In genomic region chr17:88582999-88583398, GRCm38 (mm10) we compare ENCODE assay signal across 29 mouse cellular contexts. TPM values are rescaled to one million over a fixed set of nuclear protein-coding genes. Genes with fewer than 3 reads are reported as not detected.
DNase-seq lines count a peak whose midpoint lies in the region; ATAC-seq and TF ChIP-seq lines count a peak whose summit lies in the region.
"Had no signal": no experiment of that assay in that cellular context is flagged by ENCODE, and none has a peak within 500 bp of the region (broad histone marks: within the 10 kb centered on the region; RNA-seq: fewer than 3 reads in every experiment).

No protein-coding gene starts in this region.

- 75% methylated on average over 11 of the region's 11 CpGs for WGBS in lung, embryonic 14.5 days
- WGBS in lung, embryonic 15.5 days: 67% methylated on average over 11 of the region's 11 CpGs
- WGBS in stomach, embryonic 14.5 days: 78% methylated on average over 11 of the region's 11 CpGs

- no peaks in the 10 kb centered on the region for H3K4me1 ChIP-seq in lung, embryonic 14.5 days (ENCODE audit: insufficient read depth)
- peaks cover 20% of the 10 kb centered on the region; the same call in 1 of the 2 replicates for H3K4me1 ChIP-seq in lung, embryonic 15.5 days
- peaks cover 10% of the 10 kb centered on the region; the same call in 1 of the 2 replicates for H3K4me1 ChIP-seq in stomach, embryonic 14.5 days (ENCODE audit: control insufficient read depth, insufficient read depth, low read length)
- H3K4me1 ChIP-seq: limb, embryonic 13.5 days; neural tube, embryonic 12.5 days had no signal

- no peak overlapping the region for H3K4me3 ChIP-seq in lung, embryonic 14.5 days (ENCODE audit: low read depth, low read length)
- no peak overlapping the region for H3K4me3 ChIP-seq in lung, embryonic 15.5 days
- H3K4me3 ChIP-seq in stomach, embryonic 14.5 days (ENCODE audit: low read depth, low read length): no peak overlapping the region
- no peak overlapping the region for H3K4me3 ChIP-seq in left cerebral cortex, adult 2 months
- H3K4me3 ChIP-seq: erythroblast, embryonic 14.5 days; gastrocnemius, adult 2 months; limb, embryonic 13.5 days; myocyte; neural tube, embryonic 12.5 days had no signal

- peak overlapping the region; percentile 40; the same call in 1 of the 2 replicates for H3K4me2 ChIP-seq in lung, embryonic 14.5 days
- H3K4me2 ChIP-seq in lung, embryonic 15.5 days: peak overlapping the region; percentile 37
- no peak overlapping the region for H3K4me2 ChIP-seq in stomach, embryonic 14.5 days (replicated peaks; ENCODE audit: low read depth, low read length)
- H3K4me2 ChIP-seq: limb, embryonic 13.5 days; liver, embryonic 11.5 days; midbrain, embryonic 11.5 days; neural tube, embryonic 12.5 days had no signal

- peak; percentile 28; the same call in 1 of the 2 replicates for ATAC-seq in lung, embryonic 14.5 days (ENCODE audit: insufficient read depth)
- ATAC-seq in lung, embryonic 15.5 days (ENCODE audit: borderline replicate concordance, extremely low read depth, low FRiP score, low TSS enrichment): peak; percentile 67
- ATAC-seq in stomach, embryonic 14.5 days (ENCODE audit: insufficient number of reproducible peaks, insufficient read depth, low FRiP score, low read depth): 0 out of 2 replicates have a peak, but pooled peaks have one; percentile 19
- ATAC-seq: CD4-positive, CD25-positive, alpha-beta regulatory T cell, adult 4 months; forebrain, embryonic 16.5 days; hindbrain, embryonic 16.5 days had no signal

- peak; percentile 10 for DNase-seq in lung, embryonic 14.5 days
- no peak for DNase-seq in lung, postnatal 10 days
- no peak for DNase-seq in gastrocnemius, postnatal 4 days (ENCODE audit: low spot score in 2 of 2)
- no peak for DNase-seq in embryo, embryonic 9.5 days (ENCODE audit: extremely low spot score)
- no peak for DNase-seq in left cerebral cortex, adult 2 months (ENCODE audit: extremely low spot score in 1 of 2, low spot score in 2 of 2)
- DNase-seq: adrenal gland, postnatal 14 days; cerebellum, adult 11-12 months; cerebellum, adult 9-11 months; gastrocnemius, adult 2 months; gastrocnemius, postnatal 36 days; heart, postnatal 14 days; kidney, adult 11 months; kidney, postnatal 25 days; right cerebral cortex, adult 18-20 months; right cerebral cortex, postnatal 4 days; thymus, adult 2 months; thymus, postnatal 4 days had no signal

- H3K27ac ChIP-seq in lung, embryonic 14.5 days (ENCODE audit: low read depth): peak overlapping the region; percentile 83
- H3K27ac ChIP-seq in lung, embryonic 15.5 days: peak overlapping the region; percentile 88
- peak overlapping the region; percentile 40; the same call in 1 of the 2 replicates for H3K27ac ChIP-seq in stomach, embryonic 14.5 days (ENCODE audit: low read length)
- no peak overlapping the region for H3K27ac ChIP-seq in left cerebral cortex, adult 2 months
- H3K27ac ChIP-seq: gastrocnemius, adult 2 months; limb, embryonic 13.5 days; neural tube, embryonic 12.5 days had no signal

- intact Hi-C loops in left cerebral cortex, adult 2 months (cut with DNase I): no loop called here

- H3K36me3 ChIP-seq in lung, embryonic 14.5 days (ENCODE audit: insufficient read depth): peaks cover 60% of the 10 kb centered on the region
- H3K36me3 ChIP-seq in lung, embryonic 15.5 days: peaks cover 39% of the 10 kb centered on the region
- H3K36me3 ChIP-seq in stomach, embryonic 14.5 days (ENCODE audit: control insufficient read depth, insufficient read depth, low read length): peaks cover 39% of the 10 kb centered on the region

- no peaks in the 10 kb centered on the region for H3K27me3 ChIP-seq in lung, embryonic 14.5 days (ENCODE audit: insufficient read depth, low read length)
- no peaks in the 10 kb centered on the region for H3K27me3 ChIP-seq in lung, embryonic 15.5 days
- H3K27me3 ChIP-seq in stomach, embryonic 14.5 days (ENCODE audit: control insufficient read depth, insufficient read depth, low read length): no peaks in the 10 kb centered on the region
- H3K27me3 ChIP-seq: limb, embryonic 13.5 days; neural tube, embryonic 12.5 days had no signal

- TF ChIP-seq CTCF in lung, embryonic 14.5 days (IDR thresholded peaks at IDR 0.05; ENCODE audit: low read depth): no peak
- no peak for TF ChIP-seq CTCF in left cerebral cortex, adult 2 months (IDR thresholded peaks at IDR 0.05)

- no peak overlapping the region for H3K9ac ChIP-seq in lung, embryonic 14.5 days
- H3K9ac ChIP-seq in lung, embryonic 15.5 days: no peak overlapping the region
- no peak overlapping the region for H3K9ac ChIP-seq in stomach, embryonic 14.5 days (replicated peaks; ENCODE audit: low read depth, low read length)
- H3K9ac ChIP-seq: limb, embryonic 13.5 days; neural tube, embryonic 12.5 days had no signal

- H3K9me3 ChIP-seq in lung, embryonic 14.5 days (ENCODE audit: low read depth, low read length): no peaks in the 10 kb centered on the region
- no peaks in the 10 kb centered on the region for H3K9me3 ChIP-seq in lung, embryonic 15.5 days
- no peaks in the 10 kb centered on the region for H3K9me3 ChIP-seq in stomach, embryonic 14.5 days (ENCODE audit: control insufficient read depth, low read depth, low read length)
- H3K9me3 ChIP-seq: limb, embryonic 13.5 days; neural tube, embryonic 12.5 days had no signal

RNA-seq across cellular contexts. Expression of gene Ston1, which starts 14.5 kb away (rescaled TPM):
- 11.0 and 11.7 TPM in 2 replicates for polyA plus RNA-seq in lung, embryonic 14.5 days (2014; fragmentation: Nextera tagmentation; extraction: Ambion mirVana)
- 6.6 and 8.4 TPM in 2 replicates for polyA plus RNA-seq in lung, embryonic 15.5 days (2015; fragmentation: Nextera tagmentation; extraction: Ambion mirVana)
- polyA plus RNA-seq in stomach, embryonic 14.5 days (2014; fragmentation: Nextera tagmentation; extraction: Ambion mirVana): 10.4 and 10.8 TPM in 2 replicates
- total RNA-seq in gastrocnemius, postnatal 4 days (2021): 10 to 100 TPM; 20.4 to 25.6 TPM
- total RNA-seq in left cerebral cortex, adult 2 months (2021): 1 to 10 TPM; 6.1 to 7.4 TPM
- total RNA-seq: megakaryocyte, adult 5-6 weeks had no signal
- polyA plus RNA-seq: erythroblast, embryonic 14.5 days had no signal

RNA-seq across cellular contexts. Expression of gene Ppp1r21, which starts 53.1 kb away (rescaled TPM):
- 26.4 and 28.7 TPM in 2 replicates for polyA plus RNA-seq in lung, embryonic 14.5 days (2014; fragmentation: Nextera tagmentation; extraction: Ambion mirVana)
- 21.7 and 24.4 TPM in 2 replicates for polyA plus RNA-seq in lung, embryonic 15.5 days (2015; fragmentation: Nextera tagmentation; extraction: Ambion mirVana)
- 26.9 and 30.3 TPM in 2 replicates for polyA plus RNA-seq in stomach, embryonic 14.5 days (2014; fragmentation: Nextera tagmentation; extraction: Ambion mirVana)
- total RNA-seq in gastrocnemius, postnatal 4 days (2021): 10 to 100 TPM; 18.5 to 18.6 TPM
- total RNA-seq in left cerebral cortex, adult 2 months (2021): 10 to 100 TPM; 77.3 to 79.5 TPM
